Mouse (Mus musculus) brain, embryonic 14.5 days (tissue): ENCODE measurements at regions not wholly inside any gene's neighbourhood (a gene's known extent, or its start where the extent isn't known, plus 50 kb on each side); places are given as distances from the start of the nearest gene placed in this dataset.

Experiments
- CTCF ChIP-seq: fragments of 200-500 bp; IDR thresholded peaks from 2 replicates; pipeline ENCODE4 v1.5.1; 2012; ENCODE audit warnings: inconsistent platforms, mild to moderate bottlenecking, moderate library complexity, borderline replicate concordance; ENCODE audit not compliant: insufficient read depth, insufficient read length; ENCODE audit errors: extremely low read depth
- POLR2A ChIP-seq: fragments of 200-500 bp; IDR thresholded peaks from 2 replicates; pipeline ENCODE4 v1.6.1; 2012; ENCODE audit warnings: mild to moderate bottlenecking, inconsistent platforms, borderline replicate concordance; ENCODE audit not compliant: poor library complexity, insufficient read depth, insufficient read length, severe bottlenecking; ENCODE audit errors: extremely low read depth

DNA sequence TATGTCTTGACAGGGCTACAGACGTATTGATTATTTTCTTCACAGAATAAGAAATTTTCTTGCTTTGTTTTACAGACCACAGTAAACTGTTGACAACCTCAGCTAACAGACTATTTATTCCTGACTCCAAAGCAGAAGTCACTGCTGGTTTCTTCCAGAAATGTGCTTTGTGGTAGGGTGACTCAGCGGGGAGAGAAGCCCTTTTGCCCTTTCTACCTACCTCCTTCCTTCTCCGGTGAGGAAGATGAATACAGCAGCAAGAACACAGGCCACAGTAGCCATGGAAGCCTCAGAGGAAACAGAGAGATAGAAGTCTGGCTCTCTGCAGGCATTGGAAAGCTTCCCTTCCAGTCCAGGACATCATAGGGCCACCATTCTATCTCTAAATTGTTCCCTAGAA lies 159.4 kb upstream of the Ahr start:
- TF ChIP-seq POLR2A, result no peak
- no peak for TF ChIP-seq CTCF
